Mouse (Mus musculus): ENCODE data around the gene Xab2.

- TF ChIP-seq CTCF (IDR thresholded peaks at IDR 0.05; ENCODE audit: borderline replicate concordance, extremely low read depth, insufficient read depth, insufficient read length) (no peak), POLR2A (IDR thresholded peaks at IDR 0.05; ENCODE audit: borderline replicate concordance, extremely low read depth, insufficient read depth, insufficient read length, poor library complexity, severe bottlenecking) (no peak)
Measured at GRCm38 (mm10) chr8:3598054-3598453, 23.1 kb downstream of the Xab2 start.

All from brain, embryonic 14.5 days (tissue).